Mouse (Mus musculus): ENCODE data around the gene Armc7. TPM values are rescaled to one million over a fixed set of nuclear protein-coding genes. Genes with fewer than 3 reads are reported as not detected.
A peak's percentile ranks its signal among the peaks of the same experiment; 100 is the strongest.
"Not testable (repeated sequence)": the region's sequence is repeated elsewhere in the genome, so short reads cannot be mapped to it uniquely, and the experiment has no call there.

Gene Armc7
- polyA plus RNA-seq, 1 experiment from 2014 or later, result 9.0 TPM

- H3K9ac ChIP-seq (ENCODE audit: low read depth, low read length); H3K36me3 ChIP-seq (ENCODE audit: control insufficient read depth, insufficient read depth, low read length); H3K27me3 ChIP-seq (ENCODE audit: control insufficient read depth, insufficient read depth, low read length); ATAC-seq (ENCODE audit: low FRiP score); H3K27ac ChIP-seq (ENCODE audit: low read depth, low read length); H3K4me3 ChIP-seq (ENCODE audit: low read depth, low read length); H3K4me1 ChIP-seq (replicated peaks; ENCODE audit: control insufficient read depth, insufficient read depth, low read length); H3K9me3 ChIP-seq (ENCODE audit: control insufficient read depth, low read length); DNase-seq (ENCODE audit: low spot score); H3K4me2 ChIP-seq (replicated peaks; ENCODE audit: low read depth, low read length): not testable (repeated sequence)
- 90% methylated on average over 7 of the region's 7 CpGs for WGBS
Measured at GRCm38 (mm10) chr11:115477388-115477787, 1.9 kb downstream of the Armc7 start.

DNA sequence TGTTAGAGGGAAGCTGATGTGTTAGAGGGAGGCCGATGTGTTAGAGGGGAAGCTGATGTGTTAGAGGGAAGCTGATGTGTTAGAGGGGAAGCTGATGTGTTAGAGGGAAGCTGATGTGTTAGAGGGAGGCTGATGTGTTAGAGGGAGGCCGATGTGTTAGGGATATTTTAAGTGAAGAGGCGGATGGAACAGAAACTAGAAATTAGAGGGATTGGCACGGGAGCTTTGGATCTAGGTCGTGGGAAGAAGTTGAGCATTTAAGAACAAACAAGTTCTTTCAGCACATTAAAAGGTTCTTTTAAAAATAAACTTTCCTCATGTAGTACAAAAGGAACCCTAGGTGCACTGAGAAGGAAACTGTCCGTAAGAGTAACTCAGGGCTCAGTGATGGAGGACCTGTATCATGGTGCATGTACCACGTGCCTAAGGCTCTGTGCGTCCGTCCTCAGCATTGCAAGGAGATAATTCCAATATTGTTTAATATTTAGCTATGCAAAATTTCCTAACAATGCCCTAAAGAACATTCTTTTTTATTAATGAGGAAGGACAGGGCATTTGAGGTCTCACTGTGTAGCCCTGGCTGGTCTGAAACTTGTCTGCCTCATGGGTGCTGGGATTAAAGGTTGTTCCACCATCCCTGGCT is 3.0 kb downstream of the Armc7 start:
- WGBS, result 86% methylated on average over 9 of the region's 9 CpGs
- ATAC-seq (ENCODE audit: low FRiP score) (no peak), DNase-seq (ENCODE audit: low spot score) (no peak)
- H3K27me3 ChIP-seq (ENCODE audit: control insufficient read depth, insufficient read depth, low read length), result no peaks in the 10 kb centered on the region
- no peak overlapping the region for H3K4me2 ChIP-seq (replicated peaks; ENCODE audit: low read depth, low read length)
- H3K4me1 ChIP-seq (replicated peaks; ENCODE audit: control insufficient read depth, insufficient read depth, low read length), result peaks cover 2% of the 10 kb centered on the region; the same call in 1 of the 2 replicates
- no peak overlapping the region for H3K27ac ChIP-seq (ENCODE audit: low read depth, low read length)
- H3K4me3 ChIP-seq (ENCODE audit: low read depth, low read length), result no peak overlapping the region
- no peak overlapping the region for H3K9ac ChIP-seq (ENCODE audit: low read depth, low read length)
- no peaks in the 10 kb centered on the region for H3K9me3 ChIP-seq (ENCODE audit: control insufficient read depth, low read length)
- no peaks in the 10 kb centered on the region for H3K36me3 ChIP-seq (ENCODE audit: control insufficient read depth, insufficient read depth, low read length)

- no peak overlapping the region for H3K9ac ChIP-seq (ENCODE audit: low read depth, low read length)
- ATAC-seq (ENCODE audit: low FRiP score), result no peak
- no peaks in the 10 kb centered on the region for H3K9me3 ChIP-seq (ENCODE audit: control insufficient read depth, low read length)
- no peak for DNase-seq (ENCODE audit: low spot score)
- no peak overlapping the region for H3K4me3 ChIP-seq (ENCODE audit: low read depth, low read length)
- no peaks in the 10 kb centered on the region for H3K36me3 ChIP-seq (ENCODE audit: control insufficient read depth, insufficient read depth, low read length)
- H3K4me2 ChIP-seq (replicated peaks; ENCODE audit: low read depth, low read length), result no peak overlapping the region
- H3K27me3 ChIP-seq (ENCODE audit: control insufficient read depth, insufficient read depth, low read length), result no peaks in the 10 kb centered on the region
- WGBS, result 86% methylated on average over 6 of the region's 6 CpGs
- no peak overlapping the region for H3K27ac ChIP-seq (ENCODE audit: low read depth, low read length)
- H3K4me1 ChIP-seq (replicated peaks; ENCODE audit: control insufficient read depth, insufficient read depth, low read length), result peaks cover 6% of the 10 kb centered on the region
Measured at GRCm38 (mm10) chr11:115481553-115482259, 6.2 kb downstream of the Armc7 start.

DNA sequence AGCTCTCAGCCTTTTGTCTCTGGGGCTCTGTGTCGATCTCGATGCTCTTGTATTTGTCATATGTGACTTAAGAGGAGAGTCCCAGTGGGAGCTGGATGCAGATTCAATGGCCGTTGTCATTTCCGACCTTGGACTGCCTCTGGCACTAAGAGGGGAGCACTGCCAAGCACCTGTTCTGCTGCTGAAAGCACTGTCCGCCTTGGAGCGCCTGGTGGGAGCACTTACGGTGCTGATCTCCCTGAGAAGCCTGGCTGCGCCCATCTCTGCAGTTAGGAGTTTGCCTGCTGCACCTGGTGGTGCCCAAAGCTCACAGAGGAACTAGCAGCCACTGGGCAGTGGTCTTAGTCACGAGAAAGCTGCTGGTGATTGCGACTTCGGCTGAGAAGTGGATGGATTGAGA is 7.8 kb downstream of the Armc7 start:
- peaks cover 6% of the 10 kb centered on the region for H3K4me1 ChIP-seq (replicated peaks; ENCODE audit: control insufficient read depth, insufficient read depth, low read length)
- H3K4me2 ChIP-seq (replicated peaks; ENCODE audit: low read depth, low read length), result no peak overlapping the region
- 73% methylated on average over 11 of the region's 11 CpGs for WGBS
- H3K27me3 ChIP-seq (ENCODE audit: control insufficient read depth, insufficient read depth, low read length), result no peaks in the 10 kb centered on the region
- H3K9me3 ChIP-seq (ENCODE audit: control insufficient read depth, low read length), result no peaks in the 10 kb centered on the region
- no peak overlapping the region for H3K9ac ChIP-seq (ENCODE audit: low read depth, low read length)
- DNase-seq (ENCODE audit: low spot score) (no peak), ATAC-seq (ENCODE audit: low FRiP score) (no peak)
- H3K4me3 ChIP-seq (ENCODE audit: low read depth, low read length), result no peak overlapping the region
- H3K27ac ChIP-seq (ENCODE audit: low read depth, low read length), result no peak overlapping the region
- no peaks in the 10 kb centered on the region for H3K36me3 ChIP-seq (ENCODE audit: control insufficient read depth, insufficient read depth, low read length)

GRCm38 (mm10) chr11:115483726-115484125 is 8.3 kb downstream of the Armc7 start:
- peak; percentile 91 for DNase-seq (ENCODE audit: low spot score)
- Histone ChIP-seq H3K27me3 (ENCODE audit: control insufficient read depth, insufficient read depth, low read length) (no peaks in the 10 kb centered on the region), H3K36me3 (ENCODE audit: control insufficient read depth, insufficient read depth, low read length) (no peaks in the 10 kb centered on the region), H3K9me3 (ENCODE audit: control insufficient read depth, low read length) (no peaks in the 10 kb centered on the region), H3K4me1 (replicated peaks; ENCODE audit: control insufficient read depth, insufficient read depth, low read length) (peaks cover 6% of the 10 kb centered on the region), H3K4me2 (replicated peaks; ENCODE audit: low read depth, low read length) (no peak overlapping the region), H3K27ac (ENCODE audit: low read depth, low read length) (no peak overlapping the region), H3K4me3 (ENCODE audit: low read depth, low read length) (no peak overlapping the region), H3K9ac (ENCODE audit: low read depth, low read length) (no peak overlapping the region)
- ATAC-seq (ENCODE audit: low FRiP score), result no peak
- 17% methylated on average over 6 of the region's 6 CpGs for WGBS

DNA sequence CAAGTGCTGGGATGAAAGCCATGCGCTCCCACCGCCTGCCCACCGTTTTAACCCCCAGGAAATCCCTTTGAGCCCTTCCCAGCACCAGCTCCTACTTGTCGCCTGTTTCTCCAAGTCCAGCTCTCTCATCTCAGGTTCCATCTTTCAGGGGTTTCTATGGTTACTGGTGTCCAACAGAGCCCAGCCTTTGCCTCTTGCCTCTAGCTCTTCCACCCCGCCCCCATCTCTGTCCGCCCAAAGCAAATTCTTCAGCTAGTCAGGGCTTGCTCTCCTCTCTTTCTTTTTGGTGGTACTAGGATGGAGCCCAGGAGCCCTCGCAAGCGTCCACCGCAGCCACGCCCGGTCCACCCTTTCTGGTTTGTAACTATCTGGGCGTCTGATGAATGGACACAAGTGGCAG is 9.7 kb downstream of the Armc7 start:
- Histone ChIP-seq H3K9ac (ENCODE audit: low read depth, low read length) (no peak overlapping the region), H3K9me3 (ENCODE audit: control insufficient read depth, low read length) (no peaks in the 10 kb centered on the region), H3K4me1 (replicated peaks; ENCODE audit: control insufficient read depth, insufficient read depth, low read length) (peaks cover 6% of the 10 kb centered on the region), H3K27ac (ENCODE audit: low read depth, low read length) (no peak overlapping the region), H3K36me3 (ENCODE audit: control insufficient read depth, insufficient read depth, low read length) (no peaks in the 10 kb centered on the region), H3K27me3 (ENCODE audit: control insufficient read depth, insufficient read depth, low read length) (no peaks in the 10 kb centered on the region), H3K4me3 (ENCODE audit: low read depth, low read length) (no peak overlapping the region), H3K4me2 (replicated peaks; ENCODE audit: low read depth, low read length) (no peak overlapping the region)
- 43% methylated on average over 12 of the region's 12 CpGs for WGBS
- DNase-seq (ENCODE audit: low spot score) (peak; percentile 47), ATAC-seq (ENCODE audit: low FRiP score) (no peak)

DNA sequence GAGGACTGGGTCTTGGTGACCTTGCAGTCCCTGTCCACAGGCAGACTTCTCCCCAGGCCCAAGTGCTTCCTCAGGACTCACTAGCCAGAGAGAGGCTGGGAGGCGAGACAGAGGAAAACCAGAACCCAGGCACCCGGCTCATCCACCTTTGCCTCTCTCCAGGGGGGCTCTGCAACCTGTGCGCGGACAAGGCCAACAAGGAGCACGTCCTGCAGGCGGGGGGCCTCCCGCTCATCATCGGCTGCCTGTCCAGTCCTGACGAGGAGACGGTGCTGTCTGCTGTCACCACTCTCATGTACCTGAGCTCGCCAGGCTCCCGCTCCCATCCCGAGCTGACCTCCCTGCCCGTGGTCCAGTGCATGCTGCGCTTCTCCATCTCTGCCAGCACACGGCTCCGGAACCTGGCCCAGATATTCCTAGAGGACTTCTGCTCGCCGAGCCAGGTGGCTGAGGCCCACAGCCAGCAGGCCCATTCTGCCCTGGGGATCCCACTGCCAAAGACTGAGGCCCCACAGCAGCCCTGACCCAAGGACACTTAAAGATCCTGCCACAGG is 13.2 kb downstream of the Armc7 start:
- H3K36me3 ChIP-seq (ENCODE audit: control insufficient read depth, insufficient read depth, low read length), result no peaks in the 10 kb centered on the region
- H3K4me2 ChIP-seq (replicated peaks; ENCODE audit: low read depth, low read length), result no peak overlapping the region
- H3K27me3 ChIP-seq (ENCODE audit: control insufficient read depth, insufficient read depth, low read length), result no peaks in the 10 kb centered on the region
- no peaks in the 10 kb centered on the region for H3K9me3 ChIP-seq (ENCODE audit: control insufficient read depth, low read length)
- WGBS, result 89% methylated on average over 19 of the region's 19 CpGs
- peaks cover 6% of the 10 kb centered on the region for H3K4me1 ChIP-seq (replicated peaks; ENCODE audit: control insufficient read depth, insufficient read depth, low read length)
- no peak overlapping the region for H3K9ac ChIP-seq (ENCODE audit: low read depth, low read length)
- H3K27ac ChIP-seq (ENCODE audit: low read depth, low read length), result no peak overlapping the region
- H3K4me3 ChIP-seq (ENCODE audit: low read depth, low read length), result no peak overlapping the region
- ATAC-seq (ENCODE audit: low FRiP score) (no peak), DNase-seq (ENCODE audit: low spot score) (no peak)

DNA sequence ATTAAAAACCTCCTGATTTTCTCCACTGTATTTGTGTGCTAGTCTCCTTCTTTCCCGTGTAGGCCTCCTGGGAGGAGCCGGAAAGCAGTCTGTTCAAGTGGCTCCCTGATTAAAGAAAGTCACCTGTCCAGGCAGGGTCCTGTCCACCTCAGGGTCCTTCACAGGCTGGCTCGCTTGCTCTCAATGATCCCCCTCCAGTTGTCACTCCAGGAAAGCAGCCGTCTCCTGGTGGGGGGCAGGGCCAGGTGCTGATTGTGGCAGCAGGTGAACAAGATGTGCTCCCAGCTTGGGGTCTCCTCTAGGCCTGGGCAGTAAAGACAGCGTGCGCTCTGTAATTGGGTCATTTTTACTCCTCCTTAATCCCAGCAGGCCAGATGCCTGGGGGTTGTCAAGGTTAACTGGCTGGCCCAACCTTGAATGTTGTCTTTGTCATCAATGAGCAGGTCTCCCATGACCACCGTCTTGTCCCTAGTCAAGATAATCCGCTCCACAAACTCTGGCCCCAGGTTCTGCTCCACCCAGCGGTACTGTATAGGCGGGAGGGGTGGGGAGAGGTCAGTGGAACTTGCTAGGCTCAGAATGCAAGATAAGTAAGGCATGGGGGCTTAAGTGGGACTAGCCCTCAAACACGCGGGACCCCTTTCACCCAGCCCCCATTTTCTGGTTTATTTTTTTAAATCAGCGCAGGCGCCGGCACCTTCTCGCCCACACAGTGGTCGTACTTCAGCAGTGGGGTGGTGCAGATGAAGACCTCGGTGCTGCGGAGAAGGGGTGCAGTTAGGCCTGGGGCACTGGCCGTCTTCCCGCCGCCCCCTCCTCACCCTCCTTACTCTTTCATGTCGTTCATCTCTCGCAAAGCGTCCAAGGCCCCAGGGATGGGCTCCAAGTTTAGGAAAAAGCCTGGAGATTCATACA is 15.2 kb downstream of the Armc7 start:
- peak overlapping the region; percentile 83 for H3K4me2 ChIP-seq (replicated peaks; ENCODE audit: low read depth, low read length)
- no peaks in the 10 kb centered on the region; the same call in 1 of the 2 replicates for H3K4me1 ChIP-seq (replicated peaks; ENCODE audit: control insufficient read depth, insufficient read depth, low read length)
- peak overlapping the region; percentile 72 for H3K4me3 ChIP-seq (ENCODE audit: low read depth, low read length)
- H3K27me3 ChIP-seq (ENCODE audit: control insufficient read depth, insufficient read depth, low read length), result no peaks in the 10 kb centered on the region
- no peaks in the 10 kb centered on the region for H3K9me3 ChIP-seq (ENCODE audit: control insufficient read depth, low read length)
- H3K9ac ChIP-seq (ENCODE audit: low read depth, low read length), result peak overlapping the region; percentile 75
- no peaks in the 10 kb centered on the region for H3K36me3 ChIP-seq (ENCODE audit: control insufficient read depth, insufficient read depth, low read length)
- H3K27ac ChIP-seq (ENCODE audit: low read depth, low read length), result no peak overlapping the region
- peak; percentile 29 for DNase-seq (ENCODE audit: low spot score)
- ATAC-seq (ENCODE audit: low FRiP score), result no peak; the same call in 1 of the 2 replicates
- 27% methylated on average over 25 of the region's 25 CpGs for WGBS

Measured in hindbrain, embryonic 11.5 days (tissue).